ENCODE assay signal across 33 mouse cellular contexts in the genomic region with DNA sequence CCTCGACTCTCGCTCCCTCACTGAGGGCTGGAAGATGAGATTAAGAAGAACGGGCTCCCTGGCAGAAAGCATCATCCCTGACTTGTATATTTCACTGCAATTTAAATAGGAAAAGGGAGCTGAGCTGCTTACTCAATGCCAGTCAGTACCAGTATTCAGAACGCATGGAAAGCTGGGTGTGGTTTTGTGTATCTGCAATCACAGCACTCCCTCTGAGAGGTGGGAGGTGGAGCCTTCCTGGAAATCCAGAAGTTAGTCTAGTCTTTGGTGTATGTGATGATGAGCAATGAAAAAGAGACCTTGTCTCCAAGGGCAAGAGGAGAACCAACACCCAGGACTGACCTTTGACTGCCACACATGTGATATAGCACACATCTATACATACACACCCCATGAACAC. TPM values are rescaled to one million over a fixed set of nuclear protein-coding genes. Genes with fewer than 3 reads are reported as not detected.
DNase-seq lines count a peak whose midpoint lies in the region; ATAC-seq and TF ChIP-seq lines count a peak whose summit lies in the region.
"Had no signal": no experiment of that assay in that cellular context is flagged by ENCODE, and none has a peak within 500 bp of the region (broad histone marks: within the 10 kb centered on the region; RNA-seq: fewer than 3 reads in every experiment).

No protein-coding gene starts in this region.

- peak; percentile 79 for DNase-seq in midbrain, embryonic 11.5 days (ENCODE audit: low spot score, missing footprints)
- no peak for DNase-seq in midbrain, postnatal 0 days (ENCODE audit: low spot score)
- peak; percentile 34 for DNase-seq in R1 (ENCODE audit: low read depth, low spot score)
- no peak for DNase-seq in T-cell, adult 2 months (ENCODE audit: low spot score)
- no peak for DNase-seq in heart, embryonic 10.5 days (ENCODE audit: low spot score)
- DNase-seq: adrenal gland, adult 2 months; adrenal gland, postnatal 10 days; adrenal gland, postnatal 25 days; B cell, adult 2 months; cerebellum, adult 11 months; cerebellum, adult 18-20 months; cerebellum, adult 8-10 months; cerebellum, adult 9-11 months; cerebellum, postnatal 14 days; cerebellum, postnatal 36 days; embryo, embryonic 11 days had no signal

- no peak for TF ChIP-seq CTCF in midbrain, postnatal 0 days (IDR thresholded peaks at IDR 0.05)
- TF ChIP-seq CTCF in olfactory bulb, adult 2 months (IDR thresholded peaks at IDR 0.05; ENCODE audit: insufficient read depth, low read depth, low read length) = no peak

- no peaks in the 10 kb centered on the region for H3K4me1 ChIP-seq in midbrain, embryonic 11.5 days (ENCODE audit: control insufficient read depth, insufficient read depth, low read length)
- no peaks in the 10 kb centered on the region for H3K4me1 ChIP-seq in midbrain, postnatal 0 days (ENCODE audit: insufficient read depth, low read length)
- H3K4me1 ChIP-seq in olfactory bulb, adult 2 months (ENCODE audit: control insufficient read depth, insufficient read depth, low read length) = peaks cover 10% of the 10 kb centered on the region
- no peaks in the 10 kb centered on the region for H3K4me1 ChIP-seq in heart, embryonic 10.5 days
- H3K4me1 ChIP-seq: embryonic facial prominence, embryonic 15.5 days had no signal

- no peak for TF ChIP-seq POLR2A in olfactory bulb, adult 2 months (IDR thresholded peaks at IDR 0.05; ENCODE audit: insufficient read depth, low read depth, low read length)

- H3K9me3 ChIP-seq in midbrain, embryonic 11.5 days (ENCODE audit: control insufficient read depth, low read length) = no peaks in the 10 kb centered on the region
- H3K9me3 ChIP-seq in midbrain, postnatal 0 days (ENCODE audit: low read length) = no peaks in the 10 kb centered on the region
- no peaks in the 10 kb centered on the region for H3K9me3 ChIP-seq in heart, embryonic 10.5 days
- H3K9me3 ChIP-seq: embryonic facial prominence, embryonic 13.5 days; embryonic facial prominence, embryonic 15.5 days; forebrain, embryonic 10.5 days; forebrain, embryonic 12.5 days; G1E had no signal

- no peak overlapping the region for H3K9ac ChIP-seq in midbrain, embryonic 11.5 days (ENCODE audit: low read length)
- H3K9ac ChIP-seq in midbrain, postnatal 0 days (replicated peaks; ENCODE audit: low read length, poor library complexity, severe bottlenecking) = no peak overlapping the region
- H3K9ac ChIP-seq: embryonic facial prominence, embryonic 13.5 days; embryonic facial prominence, embryonic 15.5 days; forebrain, embryonic 12.5 days had no signal

- no peak overlapping the region for H3K4me3 ChIP-seq in midbrain, embryonic 11.5 days (ENCODE audit: low read depth, low read length)
- no peak overlapping the region for H3K4me3 ChIP-seq in midbrain, postnatal 0 days (ENCODE audit: low read depth, low read length)
- H3K4me3 ChIP-seq in olfactory bulb, adult 2 months (ENCODE audit: insufficient read depth, low read depth, low read length) = no peak overlapping the region
- H3K4me3 ChIP-seq in heart, embryonic 10.5 days = no peak overlapping the region
- H3K4me3 ChIP-seq: embryonic facial prominence, embryonic 13.5 days; embryonic facial prominence, embryonic 15.5 days; erythroblast, embryonic 14.5 days; forebrain, embryonic 10.5 days; forebrain, embryonic 12.5 days had no signal

- 71% methylated on average over 4 of the region's 4 CpGs for WGBS in midbrain, embryonic 11.5 days
- WGBS in midbrain, postnatal 0 days = 65% methylated on average over 4 of the region's 4 CpGs
- WGBS in olfactory bulb, adult 2 months = 51% methylated on average over 4 of the region's 4 CpGs
- 55% methylated on average over 4 of the region's 4 CpGs for WGBS in heart, embryonic 10.5 days

- H3K4me2 ChIP-seq in midbrain, embryonic 11.5 days = no peak overlapping the region
- no peak overlapping the region for H3K4me2 ChIP-seq in midbrain, postnatal 0 days (ENCODE audit: low read depth, low read length, poor library complexity, severe bottlenecking)
- H3K4me2 ChIP-seq: embryonic facial prominence, embryonic 13.5 days; embryonic facial prominence, embryonic 15.5 days; forebrain, embryonic 12.5 days had no signal

- H3K27me3 ChIP-seq in midbrain, embryonic 11.5 days (ENCODE audit: control insufficient read depth, insufficient read depth, low read length) = no peaks in the 10 kb centered on the region
- no peaks in the 10 kb centered on the region for H3K27me3 ChIP-seq in midbrain, postnatal 0 days (ENCODE audit: insufficient read depth, low read length)
- H3K27me3 ChIP-seq in heart, embryonic 10.5 days (ENCODE audit: insufficient read depth, poor library complexity, severe bottlenecking) = no peaks in the 10 kb centered on the region
- H3K27me3 ChIP-seq: CH12.LX; embryonic facial prominence, embryonic 13.5 days; embryonic facial prominence, embryonic 15.5 days had no signal

- no peak overlapping the region for H3K27ac ChIP-seq in midbrain, embryonic 11.5 days (ENCODE audit: low read depth, low read length)
- no peak overlapping the region for H3K27ac ChIP-seq in midbrain, postnatal 0 days (ENCODE audit: low read depth, low read length)
- H3K27ac ChIP-seq in olfactory bulb, adult 2 months (ENCODE audit: insufficient read depth, low read depth, low read length) = peak overlapping the region; percentile 47
- no peak overlapping the region for H3K27ac ChIP-seq in heart, embryonic 10.5 days
- H3K27ac ChIP-seq: embryonic facial prominence, embryonic 13.5 days; embryonic facial prominence, embryonic 15.5 days; forebrain, embryonic 10.5 days; forebrain, embryonic 12.5 days had no signal

- no peak for ATAC-seq in midbrain, embryonic 11.5 days (ENCODE audit: low FRiP score)
- ATAC-seq in midbrain, postnatal 0 days (ENCODE audit: low FRiP score) = no peak
- ATAC-seq: CD4-positive, CD25-positive, alpha-beta regulatory T cell, adult 4 months; forebrain, embryonic 14.5 days; forebrain, embryonic 16.5 days; Patski had no signal

- H3K36me3 ChIP-seq in midbrain, embryonic 11.5 days (ENCODE audit: control insufficient read depth, insufficient read depth, low read length) = no peaks in the 10 kb centered on the region
- no peaks in the 10 kb centered on the region for H3K36me3 ChIP-seq in midbrain, postnatal 0 days (ENCODE audit: insufficient read depth, low read length)
- H3K36me3 ChIP-seq in heart, embryonic 10.5 days = no peaks in the 10 kb centered on the region
- H3K36me3 ChIP-seq: embryonic facial prominence, embryonic 13.5 days; embryonic facial prominence, embryonic 15.5 days; forebrain, embryonic 10.5 days; forebrain, embryonic 12.5 days; G1E had no signal

RNA-seq across cellular contexts. Expression of gene Pabpc6, which starts 21.7 kb away (rescaled TPM):
- not detected in 2 replicates for polyA plus RNA-seq in midbrain, embryonic 11.5 days (2014; fragmentation: Nextera tagmentation; extraction: Ambion mirVana)
- not detected in 2 replicates for total RNA-seq in midbrain, postnatal 0 days (2014; rRNA removed)
- polyA plus RNA-seq in midbrain, postnatal 0 days (2015; fragmentation: Nextera tagmentation; extraction: Ambion mirVana) = not detected in 2 replicates
- not detected in 2 replicates for polyA plus RNA-seq in olfactory bulb, adult 2 months (2012; ENCODE audit: insufficient read depth, insufficient read length, low replicate concordance, missing spikeins)
- not detected in 2 replicates for polyA plus RNA-seq in heart, embryonic 10.5 days (2016; fragmentation: Nextera tagmentation; extraction: Ambion mirVana)
- total RNA-seq: adrenal gland, adult 2 months; adrenal gland, postnatal 10 days; adrenal gland, postnatal 25 days; adrenal gland, postnatal 4 days; CH12.LX; common myeloid progenitor, adult 5-6 weeks had no signal
- polyA plus RNA-seq: adrenal gland, adult 2 months; brain, embryonic 14.5 days; CD4-positive, CD25-positive, alpha-beta regulatory T cell, adult 4 months; embryonic facial prominence, embryonic 11.5 days; embryonic facial prominence, embryonic 13.5 days; embryonic facial prominence, embryonic 15.5 days; erythroblast, embryonic 14.5 days; forebrain, embryonic 10.5 days; forebrain, embryonic 12.5 days; forebrain, embryonic 14.5 days; forebrain, embryonic 16.5 days; frontal cortex, adult 2 months; G1E; Patski had no signal

Comparison
In these comparisons a context has a peak if more than half of its experiments do, and no peak if none do; other contexts are left out.
1. DNase-seq: peak in midbrain, embryonic 11.5 days (single experiment) and R1 (single experiment); none in midbrain, postnatal 0 days (single experiment), T-cell, adult 2 months (single experiment) and heart, embryonic 10.5 days (single experiment).